Mouse (Mus musculus): Measurements from ENCODE around the gene Fkbp10. TPM values are rescaled to one million over a fixed set of nuclear protein-coding genes. Genes with fewer than 3 reads are reported as not detected.

The Fkbp10 gene
- 15.4 TPM for polyA plus RNA-seq (2014; fragmentation: Illumina TruSeq; extraction: RNeasy Lipid Tissue Mini Kit (QIAGEN cat#74804); ENCODE audit: insufficient read depth, low read depth, low replicate concordance)

DNA sequence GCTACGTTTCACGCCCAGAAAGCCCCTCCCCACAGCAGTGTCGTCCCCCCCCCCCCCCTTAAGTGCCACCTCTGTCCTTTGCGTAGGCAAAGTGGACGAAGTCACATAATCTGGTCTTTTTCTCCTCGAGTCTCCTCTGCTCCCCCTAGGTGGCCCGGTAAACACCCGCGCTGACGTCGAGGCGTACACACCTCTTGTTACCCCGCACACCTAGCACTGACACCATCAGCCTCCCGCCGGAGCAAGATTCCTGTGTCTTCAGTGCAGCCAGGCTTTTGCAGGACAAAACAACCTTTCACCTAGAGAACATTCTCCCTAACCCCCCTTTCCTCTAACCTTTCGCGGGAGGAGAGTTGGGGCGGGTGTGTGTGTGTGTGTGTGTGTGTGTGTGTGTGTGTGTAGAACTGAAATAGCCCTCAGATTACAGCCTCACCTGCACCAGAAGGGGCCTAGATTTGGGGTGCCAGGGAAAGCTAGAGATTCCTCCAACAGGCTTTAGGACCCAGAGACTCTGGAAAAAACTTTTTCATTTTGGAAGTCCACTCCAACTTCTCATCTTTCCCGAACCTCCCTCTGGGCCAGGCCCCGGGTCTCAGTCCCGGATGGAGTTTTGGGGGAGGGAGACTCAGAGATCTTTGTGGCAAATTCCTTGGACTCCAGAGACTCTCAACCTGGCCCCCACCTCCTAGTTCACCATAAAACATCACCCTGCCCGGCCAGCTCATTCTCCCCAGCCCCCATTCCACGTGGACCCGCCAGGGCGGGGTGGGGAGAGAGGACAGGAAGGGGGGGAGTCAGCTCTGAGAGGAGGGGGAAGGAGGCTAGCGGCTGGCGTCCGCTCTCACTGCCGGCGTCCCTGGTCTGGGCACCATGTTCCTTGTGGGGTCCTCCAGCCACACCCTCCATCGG, at the start of gene Fkbp10:
TSS of gene Fkbp10 (plus strand) at position 784 of the 909 bp plus-strand sequence.

DNA sequence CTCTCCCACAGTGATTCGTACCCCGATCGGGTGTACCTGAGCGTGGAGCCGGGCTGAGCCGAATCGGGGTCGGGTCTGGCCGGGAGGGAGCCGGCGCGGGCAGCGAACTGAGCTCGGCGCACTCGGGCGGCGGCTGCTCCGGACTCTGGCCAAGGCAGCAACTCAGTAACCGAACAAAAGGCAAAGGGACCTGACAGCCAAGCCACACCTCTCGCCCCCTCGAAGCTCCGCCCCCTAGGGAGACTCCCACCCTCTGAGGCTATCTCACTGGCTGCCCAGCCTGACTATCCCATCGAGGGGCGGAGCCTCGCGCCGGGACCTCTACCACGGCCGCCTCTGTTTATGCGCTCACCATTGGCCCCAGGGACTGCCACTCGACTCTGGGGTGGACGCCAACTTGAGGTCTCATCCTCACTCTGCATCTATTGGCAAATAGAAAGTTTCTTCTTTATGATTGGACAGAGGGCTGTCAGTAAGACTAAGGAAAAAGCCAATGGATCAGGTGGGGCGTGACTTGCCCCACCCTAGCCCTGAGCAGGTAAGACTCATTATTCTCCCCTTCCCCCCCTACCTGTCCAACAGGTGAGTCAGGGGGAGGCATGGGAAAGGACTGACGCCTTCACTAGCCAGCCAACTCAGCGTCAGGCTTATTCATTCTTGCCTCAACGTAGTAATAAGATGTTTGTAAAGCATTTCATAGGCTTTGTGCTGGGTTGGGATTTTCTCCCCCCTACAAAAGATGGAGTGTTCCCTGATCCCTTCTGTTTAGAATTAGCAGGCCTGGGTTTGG, 17.7 kb upstream of the Fkbp10 start, which contains the start of gene Jup:
TSS of gene Jup (minus strand) at position 164 of the 790 bp plus-strand sequence.

DNA sequence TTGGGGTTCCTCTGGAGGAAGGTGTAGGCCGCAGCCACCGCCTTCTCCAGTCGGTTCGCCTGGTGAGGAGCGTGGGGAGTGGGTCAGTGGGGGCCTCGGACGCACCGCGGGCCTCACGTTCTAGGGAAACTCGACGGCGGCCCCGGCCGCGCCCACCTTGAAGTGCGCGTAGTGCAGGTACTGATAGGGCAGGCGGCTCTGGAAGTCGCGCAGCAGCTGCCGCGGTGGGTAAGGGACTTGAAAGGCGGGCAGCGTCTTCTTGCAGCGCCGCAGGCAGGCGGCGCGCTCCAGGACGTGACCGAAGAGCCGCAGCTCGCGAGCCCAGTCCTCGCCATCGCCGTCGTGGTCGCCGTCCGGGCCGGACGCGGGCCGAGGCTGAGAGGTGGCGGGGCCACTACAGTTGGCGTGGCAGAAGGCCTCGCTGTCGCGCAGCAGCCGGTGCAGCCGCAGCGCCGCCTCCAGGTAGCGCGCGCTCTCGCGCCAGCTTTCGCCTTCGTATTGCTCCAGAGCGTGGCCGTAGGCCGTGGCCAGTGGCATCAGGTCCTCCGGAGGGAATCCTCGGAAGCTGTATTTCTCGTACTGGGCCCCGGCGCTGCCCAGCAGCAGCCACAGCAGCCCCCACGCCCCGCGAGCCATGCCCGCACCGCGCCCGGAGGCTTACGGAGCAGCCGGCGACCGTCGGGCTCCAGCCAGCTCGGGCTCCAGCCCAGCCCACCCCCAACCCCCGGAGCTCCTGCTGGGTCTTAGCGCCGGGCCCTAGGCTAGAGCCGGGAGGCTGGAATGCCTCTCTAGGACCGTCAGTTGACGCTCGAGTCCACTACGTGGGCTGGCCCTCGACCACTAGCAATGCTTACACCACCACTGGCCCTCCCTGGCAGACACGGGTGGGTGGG, 1.2 kb upstream of the Fkbp10 start, which contains the start of gene P3h4:
TSS of gene P3h4 (minus strand) at position 816 of the 893 bp plus-strand sequence.

DNA sequence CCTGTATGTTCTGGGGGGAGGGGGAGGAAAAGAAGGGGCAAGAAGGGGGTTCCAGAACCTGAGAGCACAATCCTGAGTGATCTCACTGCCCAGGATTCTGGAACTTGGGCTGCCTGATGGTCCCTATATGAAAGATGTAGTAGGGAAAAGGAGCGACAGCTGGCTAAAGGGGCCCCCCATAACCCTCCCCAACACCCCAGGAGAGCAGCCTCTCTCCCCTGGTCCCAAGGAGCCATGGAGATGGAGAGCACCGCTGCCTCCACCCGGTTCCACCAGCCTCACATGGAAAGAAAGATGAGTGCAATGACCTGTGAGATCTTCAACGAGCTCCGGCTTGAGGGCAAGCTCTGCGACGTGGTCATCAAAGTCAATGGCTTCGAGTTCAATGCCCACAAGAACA, 26.3 kb downstream of the Fkbp10 start, which contains the start of the genes Nt5c3b and Klhl10:
TSS of gene Nt5c3b (minus strand) at position 12 of the 400 bp plus-strand sequence.
TSS of gene Klhl10 (plus strand) at position 121 of the 400 bp plus-strand sequence.

DNA sequence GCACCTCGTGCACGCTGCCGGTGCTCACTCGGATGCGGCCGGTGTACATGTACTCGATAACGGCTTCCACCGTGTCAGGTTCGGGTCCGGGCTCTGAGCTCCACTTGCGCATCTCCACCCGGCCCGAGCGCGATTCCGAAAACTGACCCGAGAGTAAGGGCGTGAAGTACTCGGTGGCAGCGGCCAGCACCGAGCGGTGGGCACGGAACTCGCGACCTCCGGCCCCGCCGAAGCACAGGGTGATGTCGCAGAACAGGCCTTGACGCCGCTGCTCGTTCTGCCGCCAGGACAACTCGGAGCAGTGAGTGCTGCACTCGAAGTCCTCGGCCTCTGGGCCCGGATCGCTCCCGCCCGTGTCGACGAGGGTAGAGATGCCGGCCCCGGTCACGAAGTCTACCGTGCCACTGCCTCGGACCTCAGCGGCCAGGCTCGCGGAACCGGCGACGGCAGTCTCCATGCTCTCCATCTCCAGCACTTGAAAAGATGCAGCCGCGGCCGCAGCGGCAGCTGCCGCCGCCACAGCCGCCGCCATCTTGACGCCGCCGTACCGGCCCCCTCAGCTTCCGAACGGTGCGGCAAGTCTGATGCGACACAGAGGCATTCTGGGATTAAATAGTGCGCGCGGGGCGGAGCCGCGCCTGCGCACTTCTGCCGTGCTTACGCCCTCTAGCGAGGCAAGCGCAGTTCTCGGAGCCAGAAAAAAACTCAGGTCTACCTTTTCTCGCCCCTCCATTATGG, 56.9 kb downstream of the Fkbp10 start, which contains the start of gene Klhl11:
TSS of gene Klhl11 (minus strand) at position 545 of the 738 bp plus-strand sequence.

Other genes starting within 250 kb of the Fkbp10 start
- gene Krt9, start 222.5 kb upstream of the Fkbp10 start, polyA plus RNA-seq (2014; fragmentation: Illumina TruSeq; extraction: RNeasy Lipid Tissue Mini Kit (QIAGEN cat#74804); ENCODE audit: insufficient read depth, low read depth, low replicate concordance): not detected
- gene Krt14, start 208.1 kb upstream of the Fkbp10 start, polyA plus RNA-seq (2014; fragmentation: Illumina TruSeq; extraction: RNeasy Lipid Tissue Mini Kit (QIAGEN cat#74804); ENCODE audit: insufficient read depth, low read depth, low replicate concordance): 0.52 TPM
- gene Krt16, start 166.8 kb upstream of the Fkbp10 start, polyA plus RNA-seq (2014; fragmentation: Illumina TruSeq; extraction: RNeasy Lipid Tissue Mini Kit (QIAGEN cat#74804); ENCODE audit: insufficient read depth, low read depth, low replicate concordance): not detected
- not detected for gene Krt17, start 154.7 kb upstream of the Fkbp10 start, polyA plus RNA-seq (2014; fragmentation: Illumina TruSeq; extraction: RNeasy Lipid Tissue Mini Kit (QIAGEN cat#74804); ENCODE audit: insufficient read depth, low read depth, low replicate concordance)
- not detected for gene Krt42, start 145.8 kb upstream of the Fkbp10 start, polyA plus RNA-seq (2014; fragmentation: Illumina TruSeq; extraction: RNeasy Lipid Tissue Mini Kit (QIAGEN cat#74804); ENCODE audit: insufficient read depth, low read depth, low replicate concordance)
- 1,257 TPM for gene Eif1, start 95.8 kb upstream of the Fkbp10 start, polyA plus RNA-seq (2014; fragmentation: Illumina TruSeq; extraction: RNeasy Lipid Tissue Mini Kit (QIAGEN cat#74804); ENCODE audit: insufficient read depth, low read depth, low replicate concordance)
- gene Gast, start 81.3 kb upstream of the Fkbp10 start, polyA plus RNA-seq (2014; fragmentation: Illumina TruSeq; extraction: RNeasy Lipid Tissue Mini Kit (QIAGEN cat#74804); ENCODE audit: insufficient read depth, low read depth, low replicate concordance): not detected
- 5.0 TPM for gene Hap1, start 59.6 kb upstream of the Fkbp10 start, polyA plus RNA-seq (2014; fragmentation: Illumina TruSeq; extraction: RNeasy Lipid Tissue Mini Kit (QIAGEN cat#74804); ENCODE audit: insufficient read depth, low read depth, low replicate concordance)
- 137 TPM for gene Jup, start 17.9 kb upstream of the Fkbp10 start, polyA plus RNA-seq (2014; fragmentation: Illumina TruSeq; extraction: RNeasy Lipid Tissue Mini Kit (QIAGEN cat#74804); ENCODE audit: insufficient read depth, low read depth, low replicate concordance)
- gene P3h4, start 861 bp upstream of the Fkbp10 start, polyA plus RNA-seq (2014; fragmentation: Illumina TruSeq; extraction: RNeasy Lipid Tissue Mini Kit (QIAGEN cat#74804); ENCODE audit: insufficient read depth, low read depth, low replicate concordance): 15.4 TPM
- 29.2 TPM for gene Nt5c3b, start 26.1 kb downstream of the Fkbp10 start, polyA plus RNA-seq (2014; fragmentation: Illumina TruSeq; extraction: RNeasy Lipid Tissue Mini Kit (QIAGEN cat#74804); ENCODE audit: insufficient read depth, low read depth, low replicate concordance)
- gene Klhl10, start 26.2 kb downstream of the Fkbp10 start, polyA plus RNA-seq (2014; fragmentation: Illumina TruSeq; extraction: RNeasy Lipid Tissue Mini Kit (QIAGEN cat#74804); ENCODE audit: insufficient read depth, low read depth, low replicate concordance): 0.20 TPM
- 1.3 TPM for gene Klhl11, start 57.0 kb downstream of the Fkbp10 start, polyA plus RNA-seq (2014; fragmentation: Illumina TruSeq; extraction: RNeasy Lipid Tissue Mini Kit (QIAGEN cat#74804); ENCODE audit: insufficient read depth, low read depth, low replicate concordance)
- gene Acly, start 112.3 kb downstream of the Fkbp10 start, polyA plus RNA-seq (2014; fragmentation: Illumina TruSeq; extraction: RNeasy Lipid Tissue Mini Kit (QIAGEN cat#74804); ENCODE audit: insufficient read depth, low read depth, low replicate concordance): 75.1 TPM
- gene Ttc25, start 129.9 kb downstream of the Fkbp10 start, polyA plus RNA-seq (2014; fragmentation: Illumina TruSeq; extraction: RNeasy Lipid Tissue Mini Kit (QIAGEN cat#74804); ENCODE audit: insufficient read depth, low read depth, low replicate concordance): 4.2 TPM
- 32.8 TPM for gene Cnp, start 159.2 kb downstream of the Fkbp10 start, polyA plus RNA-seq (2014; fragmentation: Illumina TruSeq; extraction: RNeasy Lipid Tissue Mini Kit (QIAGEN cat#74804); ENCODE audit: insufficient read depth, low read depth, low replicate concordance)
- 24.8 TPM for gene Nkiras2, start 203.5 kb downstream of the Fkbp10 start, polyA plus RNA-seq (2014; fragmentation: Illumina TruSeq; extraction: RNeasy Lipid Tissue Mini Kit (QIAGEN cat#74804); ENCODE audit: insufficient read depth, low read depth, low replicate concordance)
- 119 TPM for gene Dnajc7, start 204.5 kb downstream of the Fkbp10 start, polyA plus RNA-seq (2014; fragmentation: Illumina TruSeq; extraction: RNeasy Lipid Tissue Mini Kit (QIAGEN cat#74804); ENCODE audit: insufficient read depth, low read depth, low replicate concordance)

Measured in lung, adult 10 weeks (tissue).